Mouse (Mus musculus) c-Kit-negative CD71-positive TER-119-positive erythroid progenitor cells, embryonic 14.5 days (primary cell): ENCODE data around the gene Zfp580.
"Not testable (repeated sequence)": the region's sequence is repeated elsewhere in the genome, so short reads cannot be mapped to it uniquely, and the experiment has no call there.

Experiments
- DNase-seq: peaks from one replicate; pipeline ENCODE4 v3.0.0-alpha.2; 2013; ENCODE audit warnings: low read depth, low spot score

Zfp580 gene

DNA sequence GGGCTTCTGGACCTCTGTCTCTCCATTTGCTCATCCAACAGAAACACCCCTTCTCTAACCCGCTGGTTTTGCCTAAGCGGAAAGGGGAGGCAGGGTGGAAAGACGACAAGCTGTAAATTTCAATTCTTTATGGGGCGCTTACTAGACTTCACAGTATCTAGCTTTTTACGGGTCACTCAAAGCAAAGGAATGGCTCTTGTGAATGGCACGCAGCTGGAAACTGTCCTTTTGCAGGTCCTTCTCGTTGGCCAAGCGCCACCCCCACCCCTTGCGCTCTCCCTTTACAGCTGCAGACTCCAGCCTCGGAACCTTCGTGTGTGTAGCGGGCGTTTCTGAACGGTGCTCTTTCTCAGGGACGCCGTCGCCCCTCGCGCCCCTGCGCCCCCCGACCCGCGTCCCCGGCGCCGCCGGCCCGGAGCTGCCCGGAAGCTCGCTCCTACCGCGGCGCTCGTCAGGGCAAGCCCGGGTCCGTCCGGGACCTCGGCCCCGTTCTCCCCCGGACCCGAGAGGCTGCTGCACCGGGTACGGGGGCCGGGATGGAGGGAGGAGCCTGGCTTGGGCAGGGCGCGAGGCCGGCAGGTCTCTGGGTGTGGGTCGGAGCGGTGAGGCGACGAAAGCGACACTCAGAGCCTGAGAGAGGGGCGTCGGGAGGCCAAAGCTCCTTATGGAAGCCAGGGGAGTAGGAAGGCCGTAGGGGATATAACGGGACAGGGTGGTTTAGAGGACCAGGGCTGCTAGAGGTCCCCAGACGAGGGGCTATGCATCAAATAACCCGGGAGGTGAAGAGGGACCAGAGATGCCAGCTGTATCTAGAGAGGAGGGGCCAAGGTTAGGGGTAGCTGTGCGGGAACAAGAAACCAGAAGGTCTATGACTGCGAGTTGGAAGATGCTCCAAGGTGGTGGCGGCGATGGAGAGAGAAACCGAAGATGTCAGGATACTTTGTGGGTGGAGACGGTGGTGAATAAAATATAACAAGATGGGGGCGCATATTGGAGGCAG, at the start of gene Zfp580:
Gene Zfp580, plus strand, starts transcription at position 346 of the 1,000 bp plus-strand sequence.
- no peak for DNase-seq

DNA sequence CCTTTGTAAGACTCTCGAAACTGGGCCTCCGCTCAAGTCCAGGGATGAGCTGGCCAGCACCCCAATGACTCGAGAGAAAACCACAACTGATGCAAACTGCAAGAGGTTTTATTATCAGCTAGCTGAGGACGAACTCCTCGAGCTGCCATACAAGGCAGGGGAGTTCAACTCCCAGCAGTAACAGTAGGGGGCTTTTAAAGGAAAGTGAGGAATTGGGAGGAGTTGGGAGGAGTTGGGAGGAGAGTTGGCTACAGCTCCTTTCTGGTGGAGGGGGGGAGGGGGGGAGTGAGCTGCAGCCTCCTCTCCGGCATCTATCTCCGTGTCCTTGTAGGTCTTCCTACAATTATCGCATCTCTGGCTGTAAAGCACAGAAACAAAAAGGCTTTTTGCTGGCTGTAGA, 48.5 kb upstream of the Zfp580 start:
- DNase-seq: not testable (repeated sequence)

DNA sequence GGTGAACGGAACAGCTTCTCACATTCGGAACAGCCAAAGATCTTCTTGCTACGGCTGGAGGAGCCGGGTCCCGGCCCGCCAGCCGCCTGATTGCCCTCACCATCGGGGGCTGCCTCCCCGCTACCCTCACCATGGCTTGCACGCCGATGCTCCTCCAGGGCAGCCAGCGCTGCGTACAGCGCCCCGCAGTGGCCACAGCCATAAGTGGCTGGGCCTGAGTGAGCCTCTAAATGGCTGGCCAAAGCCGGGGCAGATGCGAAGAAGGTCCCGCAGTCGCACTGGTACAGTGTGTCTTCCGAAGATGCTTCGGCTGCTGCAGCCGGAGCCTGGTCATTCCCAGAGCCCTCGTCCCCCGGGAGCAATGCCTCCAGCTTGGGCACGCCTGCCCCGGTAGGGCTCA, 43.1 kb upstream of the Zfp580 start:
- DNase-seq: no peak

DNA sequence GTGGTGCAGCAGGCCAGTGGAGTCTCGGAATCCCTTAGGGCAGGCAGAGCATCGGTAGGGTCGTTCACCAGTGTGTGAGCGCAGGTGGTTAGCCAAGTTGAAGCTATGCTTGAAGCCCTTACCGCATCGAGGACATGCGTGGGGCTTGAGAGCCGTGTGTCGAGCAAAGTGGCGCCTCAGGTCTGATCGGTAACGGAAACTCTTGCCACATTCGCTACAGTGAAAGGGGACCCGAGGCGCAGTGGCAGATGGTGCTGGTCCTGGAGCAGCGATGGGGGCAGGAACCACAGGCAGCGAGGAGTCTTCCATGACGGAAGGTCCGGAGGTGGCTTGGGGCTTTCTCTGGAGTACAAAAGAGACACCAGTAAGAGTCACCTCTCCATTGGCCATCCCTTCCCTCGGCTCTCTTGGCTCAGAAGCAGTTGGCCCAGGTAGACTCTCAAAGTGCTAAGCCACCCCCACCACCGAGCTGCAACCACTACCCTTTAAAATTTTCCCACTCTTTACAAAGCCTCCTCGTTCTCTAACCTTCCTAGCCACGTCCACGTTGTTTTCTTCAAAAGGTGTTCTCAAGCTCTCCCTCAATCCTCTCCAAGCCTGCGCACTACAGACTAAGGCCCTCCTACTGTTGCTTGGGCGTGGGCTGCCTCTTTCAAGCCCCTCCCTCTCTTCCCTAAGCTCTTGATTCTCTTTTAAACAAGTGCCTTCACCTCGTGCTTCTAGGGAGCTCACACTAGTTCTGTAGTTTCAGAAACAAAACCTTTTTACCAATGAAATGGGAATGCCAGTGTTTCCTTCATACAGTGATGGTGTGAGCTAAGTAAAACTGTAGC, 38.4 kb upstream of the Zfp580 start:
- no peak for DNase-seq

DNA sequence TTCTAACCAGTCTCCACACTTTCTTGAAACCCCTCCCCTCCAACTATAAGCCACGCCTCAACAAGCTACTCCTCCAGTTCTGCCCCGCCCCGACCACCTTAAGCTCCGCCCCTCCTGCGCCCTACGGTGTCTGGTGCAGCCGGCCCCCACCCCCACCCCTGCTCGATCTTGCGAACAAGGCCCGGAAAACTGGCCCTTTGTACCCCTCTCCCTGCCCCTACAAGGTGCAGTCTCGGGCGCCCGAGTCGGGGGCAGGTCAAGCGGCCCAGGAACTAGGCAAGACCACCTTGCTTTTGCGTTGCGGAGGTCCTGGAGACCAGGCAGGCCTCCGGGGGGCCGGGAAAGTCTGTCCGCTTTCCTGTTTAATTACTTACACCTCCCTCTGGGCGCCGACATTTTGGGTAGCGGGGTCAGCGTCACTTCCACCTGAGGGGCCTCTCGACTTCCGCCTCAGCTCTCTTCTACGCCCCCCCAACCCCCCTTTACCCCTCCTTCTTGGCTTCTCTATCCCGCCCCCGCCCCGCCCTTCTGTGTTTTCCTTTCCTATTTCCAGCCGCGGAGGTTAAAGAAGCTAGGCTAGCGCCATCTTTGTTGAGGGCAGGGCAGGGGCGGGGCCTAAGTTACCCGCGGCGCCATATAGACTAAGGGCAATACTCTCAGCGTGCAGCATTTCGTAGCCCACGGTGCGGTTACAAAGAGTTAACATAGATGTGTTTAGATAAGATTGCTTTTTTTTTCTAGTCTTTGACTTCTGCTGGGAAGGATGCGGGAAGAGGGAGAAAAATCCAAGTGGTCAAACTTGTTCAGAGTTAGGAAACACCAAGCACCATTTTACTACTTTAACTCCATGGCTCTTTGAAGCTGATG, 36.9 kb upstream of the Zfp580 start, which contains the start of the genes Zfp524 and Fiz1:
Gene Zfp524, plus strand, starts transcription at position 165 of the 867 bp plus-strand sequence.
Gene Fiz1, minus strand, starts transcription at position 447 of the 867 bp plus-strand sequence.
- peak; percentile 96 for DNase-seq

- peak; percentile 89 for DNase-seq
Measured at GRCm38 (mm10) chr7:5015118-5016001, 36.0 kb upstream of the Zfp580 start, which contains the start of gene Gm44973. Gene Gm44973 (plus strand): TSS chr7:5015496.

DNA sequence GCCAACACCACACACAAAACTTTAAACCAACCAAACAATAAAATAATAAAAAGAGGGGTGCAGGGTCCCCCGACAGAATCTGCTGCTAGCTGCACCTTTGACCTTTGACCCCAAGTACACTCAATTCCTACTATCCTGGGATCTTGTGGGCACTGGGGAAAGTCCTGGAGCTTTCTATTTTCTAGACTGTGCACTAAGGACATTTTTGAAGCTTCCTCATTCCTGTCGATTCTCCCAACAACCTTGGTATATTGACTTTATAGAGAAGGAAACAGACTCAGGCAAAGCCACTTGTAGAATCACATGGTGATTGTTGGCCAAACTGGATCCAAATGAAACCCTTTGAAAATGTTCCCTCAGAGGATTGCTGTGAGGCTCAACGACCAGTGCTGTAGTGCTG, 35.3 kb upstream of the Zfp580 start:
- no peak for DNase-seq

GRCm38 (mm10) chr7:5016920-5017319, 34.4 kb upstream of the Zfp580 start:
- no peak for DNase-seq

- no peak for DNase-seq
Measured at GRCm38 (mm10) chr7:5017352-5017751, 34.0 kb upstream of the Zfp580 start.

DNA sequence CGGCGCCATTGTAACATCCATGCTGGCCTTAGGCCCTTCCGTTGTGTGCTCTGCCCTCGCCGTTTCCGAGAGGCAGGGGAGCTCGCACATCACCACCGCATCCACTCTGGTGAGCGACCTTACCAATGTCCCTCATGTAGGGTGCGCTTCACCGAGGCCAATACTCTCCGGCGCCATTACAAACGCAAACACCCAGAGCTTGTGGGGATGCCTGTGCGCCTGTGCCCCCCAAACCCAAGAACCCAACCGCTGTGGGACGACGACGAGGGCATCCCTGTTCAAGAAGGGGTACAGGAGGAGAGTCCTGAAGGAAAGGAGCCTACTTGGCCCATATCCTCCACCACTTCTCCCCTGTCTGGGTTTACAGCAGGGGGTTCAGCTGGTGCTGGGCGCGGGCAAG, 33.4 kb upstream of the Zfp580 start:
- no peak for DNase-seq

GRCm38 (mm10) chr7:5019576-5019975, 31.8 kb upstream of the Zfp580 start:
- DNase-seq: not testable (repeated sequence)

- peak; percentile 95 for DNase-seq
Measured at GRCm38 (mm10) chr7:5020000-5020681, 31.2 kb upstream of the Zfp580 start, which contains the start of the genes Zfp865 and Ccdc106. Gene Zfp865 (plus strand): TSS chr7:5020376. Gene Ccdc106 (plus strand): TSS chr7:5020553.

DNA sequence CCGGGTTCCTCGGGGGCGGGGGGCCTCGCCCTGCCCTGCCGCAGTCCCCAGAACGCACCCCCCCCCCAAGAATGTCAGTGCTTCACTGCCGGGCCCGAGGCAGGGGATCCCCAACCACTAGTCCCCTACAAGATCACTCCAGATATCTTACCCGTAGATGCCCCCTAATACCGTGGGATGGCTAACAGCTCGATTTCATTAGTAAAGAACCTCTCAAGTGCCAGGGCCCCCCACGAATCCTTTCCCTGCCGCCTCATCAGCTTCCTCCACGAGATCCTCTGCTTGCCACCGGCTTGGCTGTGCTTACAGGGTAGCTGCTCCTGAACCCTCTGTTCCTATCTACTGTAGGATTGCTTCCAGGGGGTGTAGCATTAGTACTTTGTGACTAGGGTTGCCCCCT, 30.7 kb upstream of the Zfp580 start:
- no peak for DNase-seq

GRCm38 (mm10) chr7:5021197-5021596, 30.1 kb upstream of the Zfp580 start:
- DNase-seq: no peak

DNA sequence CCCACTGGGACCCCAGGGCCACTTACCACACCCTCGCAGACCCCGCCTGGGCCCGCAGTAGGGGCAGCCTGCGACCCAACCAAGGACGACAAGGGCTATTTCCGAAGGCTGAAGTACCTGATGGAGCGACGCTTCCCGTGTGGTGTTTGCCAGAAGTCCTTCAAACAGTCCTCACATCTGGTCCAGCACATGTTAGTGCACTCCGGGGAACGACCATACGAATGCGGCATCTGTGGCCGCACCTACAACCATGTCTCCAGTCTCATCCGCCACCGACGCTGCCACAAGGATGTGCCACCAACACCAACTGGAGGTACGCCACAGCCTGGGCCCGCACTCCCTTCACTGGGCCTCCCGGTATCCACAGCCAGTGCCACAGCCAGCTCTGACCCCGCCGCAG, 21.8 kb upstream of the Zfp580 start:
- no peak for DNase-seq

DNA sequence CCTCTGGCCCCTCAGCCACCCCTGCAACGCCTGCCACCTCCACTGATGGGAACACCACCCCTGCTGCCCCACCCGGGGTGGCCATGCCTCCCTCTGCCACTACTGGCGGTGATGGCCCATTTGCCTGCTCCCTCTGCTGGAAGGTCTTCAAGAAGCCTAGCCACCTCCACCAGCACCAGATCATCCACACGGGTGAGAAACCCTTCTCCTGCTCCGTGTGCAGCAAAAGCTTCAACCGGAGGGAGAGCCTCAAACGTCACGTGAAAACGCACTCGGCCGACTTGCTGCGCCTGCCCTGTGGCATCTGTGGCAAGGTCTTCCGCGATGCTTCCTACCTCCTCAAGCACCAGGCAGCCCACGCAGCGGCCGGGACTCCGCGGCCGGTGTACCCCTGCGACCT, 21.4 kb upstream of the Zfp580 start:
- no peak for DNase-seq

GRCm38 (mm10) chr7:5030554-5031275, 20.6 kb upstream of the Zfp580 start:
- no peak for DNase-seq

- DNase-seq: no peak
Measured at GRCm38 (mm10) chr7:5031496-5031895, 19.8 kb upstream of the Zfp580 start.

GRCm38 (mm10) chr7:5033818-5034217, 17.5 kb upstream of the Zfp580 start, which contains the start of gene 4632433K11Rik:
Gene 4632433K11Rik (plus strand): TSS chr7:5034118.
- DNase-seq: no peak
